Mouse (Mus musculus) C2C12 (cell line): ENCODE data around the gene Ube2h. TPM values are rescaled to one million over a fixed set of nuclear protein-coding genes. Genes with fewer than 3 reads are reported as not detected.

Source experiments
- H3K27me3 ChIP-seq: one replicate; pipeline ENCODE4 v1.6.1; 2011; ENCODE audit not compliant: control insufficient read depth, insufficient read depth, insufficient read length
- H3K36me3 ChIP-seq: one replicate; pipeline ENCODE4 v1.6.1; 2011; ENCODE audit not compliant: control insufficient read depth, insufficient read depth
- H3K4me3 ChIP-seq: one replicate; pipeline ENCODE4 v1.5.1; 2011; ENCODE audit warnings: mild to moderate bottlenecking, control low read depth; ENCODE audit not compliant: poor library complexity, insufficient read depth, severe bottlenecking
- H3K79me2 ChIP-seq: one replicate; pipeline ENCODE4 v1.6.1; 2011; ENCODE audit not compliant: control insufficient read depth, insufficient read depth
- H3K79me3 ChIP-seq: one replicate; pipeline ENCODE4 v1.6.1; 2011; ENCODE audit warnings: low read depth, control low read depth
- H3ac ChIP-seq: one replicate; pipeline ENCODE3; 2011; ENCODE audit warnings: low read depth; ENCODE audit not compliant: control insufficient read depth, insufficient read length
- CEBPB ChIP-seq: IDR thresholded peaks from one replicate; pipeline ENCODE4 v1.6.1; 2011; ENCODE audit warnings: low read depth, mild to moderate bottlenecking, control low read depth, moderate library complexity
- CTCF ChIP-seq: IDR thresholded peaks from one replicate; pipeline ENCODE4 v1.5.1; 2011; ENCODE audit not compliant: control insufficient read depth, insufficient read depth, insufficient read length
- FOSL1 ChIP-seq: IDR thresholded peaks from one replicate; pipeline ENCODE4 v1.8.0; 2011; ENCODE audit warnings: mild to moderate bottlenecking, low read length; ENCODE audit not compliant: poor library complexity, insufficient read depth, severe bottlenecking
- MAX ChIP-seq: IDR thresholded peaks from one replicate; pipeline ENCODE4 v1.6.1; 2011; ENCODE audit warnings: mild to moderate bottlenecking, control low read depth
- MYOD1 ChIP-seq: IDR thresholded peaks from one replicate; pipeline ENCODE4 v1.6.1; 2011; ENCODE audit warnings: low read depth; ENCODE audit not compliant: control insufficient read depth, insufficient read length
- MYOG ChIP-seq: IDR thresholded peaks from one replicate; pipeline ENCODE4 v1.6.1; 2011; ENCODE audit not compliant: control insufficient read depth, insufficient read length; ENCODE audit errors: extremely low read depth
- USF1 ChIP-seq: IDR thresholded peaks from one replicate; pipeline ENCODE4 v1.6.1; 2011; ENCODE audit warnings: low read depth, mild to moderate bottlenecking, control low read depth, moderate library complexity
- microRNA-seq: library from miRNA; unstranded; fragments of <30 nt; microRNA quantifications from one replicate; pipeline ENCODE4, GENCODE M21; 2019; ENCODE audit warnings: borderline microRNAs expressed
- polyA plus RNA-seq: library from polyadenylated mRNA; unstranded; fragments of >200 nt; fragmentation: generic; extraction: Trizol; gene quantifications from one replicate; pipeline ENCODE4 v1.2.1, GENCODE M21; 2012; ENCODE audit warnings: missing spikeins

Gene Ube2h
- polyA plus RNA-seq, 1 experiment = 14.9 TPM

DNA sequence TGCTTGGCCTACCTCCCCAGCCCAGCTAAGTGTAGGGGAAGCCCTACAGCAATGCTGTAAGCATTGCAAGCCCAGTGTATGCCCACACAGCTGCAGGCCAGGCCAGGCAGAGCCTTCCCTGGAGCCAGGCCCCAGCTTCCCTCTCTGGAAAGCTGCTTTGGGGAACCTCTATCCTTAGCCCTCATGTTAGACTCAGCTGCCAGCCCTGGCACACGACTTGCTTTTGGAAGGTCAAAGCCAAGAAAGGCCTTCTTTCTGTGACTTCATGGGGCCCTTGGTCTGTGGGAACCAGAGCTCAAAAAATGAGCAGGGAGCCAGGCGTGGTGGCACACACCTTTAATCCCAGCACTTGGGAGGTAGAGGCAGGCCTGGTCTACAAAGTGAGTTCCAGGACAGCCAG, 142.7 kb downstream of the Ube2h start:
- Histone ChIP-seq H3K79me2 (no peaks in the 10 kb centered on the region), H3K36me3 (no peaks in the 10 kb centered on the region), H3K27me3 (no peaks in the 10 kb centered on the region), H3K79me3 (no peaks in the 10 kb centered on the region), H3ac (no peak overlapping the region), H3K4me3 (no peak overlapping the region)
- TF ChIP-seq FOSL1 (no peak), CEBPB (no peak), MYOD1 (no peak), MYOG (no peak), USF1 (no peak), CTCF (no peak), MAX (no peak)

Small RNA genes within 50 kb of the gene (microRNA-seq; reads per million reads assigned to microRNA genes)
- gene Mir182 = 1,232 reads per million, percentile 87 among the genes with 10 or more reads in this experiment
- gene Mir183 = 676 reads per million, percentile 85 among the genes with 10 or more reads in this experiment
- 466 reads per million, percentile 83 among the genes with 10 or more reads in this experiment for gene Mir96

Other genes with a start within 250 kb of the Ube2h start
- gene Zc3hc1, start 86.5 kb upstream of the Ube2h start, polyA plus RNA-seq = 41.6 TPM
- 33.9 TPM for gene Klhdc10, start 97.3 kb upstream of the Ube2h start, polyA plus RNA-seq
- 19.5 TPM for gene Tmem209, start 205.2 kb upstream of the Ube2h start, polyA plus RNA-seq
- gene Ssmem1, start 205.3 kb upstream of the Ube2h start, polyA plus RNA-seq = 0.05 TPM
- gene Cpa2, start 237.0 kb upstream of the Ube2h start, polyA plus RNA-seq = not detected